Mouse (Mus musculus) neural tube, embryonic 13.5 days (tissue): Measurements from ENCODE around the gene Slc51b. TPM values are rescaled to one million over a fixed set of nuclear protein-coding genes. Genes with fewer than 3 reads are reported as not detected.

Experiments
- ATAC-seq: fragments of 200-750 bp; cut with Nextera tagmentation; 2 replicates; pipeline ENCODE4 v1.8.0; 2017; ENCODE audit warnings: low read depth, mild to moderate bottlenecking, moderate TSS enrichment, moderate library complexity
- H3K27ac ChIP-seq: fragments of 300-500 bp; sonication (generic); replicated peaks from 2 replicates; pipeline ENCODE4 v1.5.1; 2015; ENCODE audit warnings: moderate library complexity, mild to moderate bottlenecking, inconsistent platforms
- H3K27me3 ChIP-seq: fragments of 300-500 bp; sonication (generic); 2 replicates; pipeline ENCODE4 v1.6.1; 2015; ENCODE audit warnings: mild to moderate bottlenecking, inconsistent platforms
- H3K36me3 ChIP-seq: fragments of 300-500 bp; sonication (generic); 2 replicates; pipeline ENCODE4 v1.6.1; 2015; ENCODE audit warnings: mild to moderate bottlenecking, inconsistent platforms
- H3K4me1 ChIP-seq: fragments of 300-500 bp; sonication (generic); replicated peaks from 2 replicates; pipeline ENCODE4 v1.6.1; 2015; ENCODE audit warnings: inconsistent platforms
- H3K4me2 ChIP-seq: fragments of 300-500 bp; sonication (generic); 2 replicates; pipeline ENCODE4 v1.6.1; 2015; ENCODE audit warnings: inconsistent platforms, mild to moderate bottlenecking, moderate library complexity
- H3K4me3 ChIP-seq: fragments of 300-500 bp; sonication (generic); 2 replicates; pipeline ENCODE4 v1.5.1; 2015; ENCODE audit warnings: mild to moderate bottlenecking, inconsistent platforms
- H3K9ac ChIP-seq: fragments of 300-500 bp; sonication (generic); 2 replicates; pipeline ENCODE4 v1.6.1; 2015; ENCODE audit warnings: moderate library complexity, mild to moderate bottlenecking, inconsistent platforms
- H3K9me3 ChIP-seq: fragments of 300-500 bp; sonication (generic); 2 replicates; pipeline ENCODE4 v1.6.1; 2016; ENCODE audit warnings: inconsistent platforms
- WGBS: fragments of 180-500 bp; shearing (Covaris S2); methylation state at CpG from one replicate; pipeline ENCODE4 v1.1.7; 2015; 5-methylcytosine and 5-hydroxymethylcytosine counted together
- polyA plus RNA-seq: library from polyadenylated mRNA; unstranded; fragments of >200 nt; fragmentation: Nextera tagmentation; extraction: Ambion mirVana; gene quantifications from 2 replicates; pipeline ENCODE4 v1.2.1, GENCODE M21; 2015

Gene Slc51b
- polyA plus RNA-seq, 1 experiment from 2014 or later: not detected

DNA sequence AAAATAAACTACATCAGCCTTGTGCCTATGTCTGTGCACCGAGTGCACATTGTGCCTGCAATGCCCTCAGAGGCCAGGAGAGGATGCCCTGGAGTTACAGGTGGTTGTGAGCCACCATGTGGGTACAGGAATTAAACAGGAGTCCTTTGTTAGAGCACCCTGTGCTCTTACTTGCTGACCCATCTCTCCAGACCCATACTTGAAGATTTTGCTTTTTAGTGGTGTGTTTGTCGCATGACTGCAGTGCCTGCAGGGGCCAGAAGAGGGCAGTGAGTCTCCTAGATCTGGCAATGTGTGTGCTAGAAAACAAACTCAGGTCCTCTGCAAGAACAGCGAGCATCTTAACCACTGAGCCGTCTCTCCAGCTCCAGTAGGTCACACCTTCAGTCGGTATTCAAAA lies 11.4 kb upstream of the Slc51b start:
- no peak overlapping the region for H3K9ac ChIP-seq
- no peak overlapping the region for H3K4me3 ChIP-seq
- no peak overlapping the region for H3K4me2 ChIP-seq
- peaks cover 17% of the 10 kb centered on the region for H3K4me1 ChIP-seq
- no peak for ATAC-seq
- 63% methylated on average over 5 of the region's 5 CpGs for WGBS
- H3K36me3 ChIP-seq: peaks cover 3% of the 10 kb centered on the region
- H3K9me3 ChIP-seq: no peaks in the 10 kb centered on the region
- H3K27me3 ChIP-seq: no peaks in the 10 kb centered on the region
- H3K27ac ChIP-seq: no peak overlapping the region

DNA sequence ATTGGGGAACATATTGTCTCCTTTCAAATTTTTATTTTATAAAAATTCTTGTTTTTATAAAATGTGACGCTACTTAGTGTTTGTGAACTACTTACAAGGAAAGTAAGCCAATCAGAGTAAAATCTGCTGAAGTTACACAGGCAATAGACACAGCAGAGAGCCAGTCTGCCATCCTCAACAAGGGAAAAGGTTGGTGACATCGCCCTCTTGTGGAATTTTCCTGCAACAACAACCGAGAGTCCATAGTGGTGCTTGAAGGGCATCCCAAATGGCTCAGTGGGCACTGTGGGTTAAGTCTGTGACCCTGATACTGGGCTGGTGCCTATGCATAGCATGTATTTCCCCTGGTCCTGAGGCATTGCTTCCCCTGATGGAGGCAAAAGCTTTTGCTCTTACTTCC lies 9.5 kb upstream of the Slc51b start:
- Histone ChIP-seq H3K36me3 (no peaks in the 10 kb centered on the region), H3K9me3 (no peaks in the 10 kb centered on the region), H3K27me3 (no peaks in the 10 kb centered on the region), H3K27ac (no peak overlapping the region), H3K4me2 (no peak overlapping the region), H3K4me1 (peaks cover 11% of the 10 kb centered on the region), H3K4me3 (no peak overlapping the region), H3K9ac (no peak overlapping the region)
- no peak for ATAC-seq
- 4% methylated on average over 3 of the region's 3 CpGs for WGBS

DNA sequence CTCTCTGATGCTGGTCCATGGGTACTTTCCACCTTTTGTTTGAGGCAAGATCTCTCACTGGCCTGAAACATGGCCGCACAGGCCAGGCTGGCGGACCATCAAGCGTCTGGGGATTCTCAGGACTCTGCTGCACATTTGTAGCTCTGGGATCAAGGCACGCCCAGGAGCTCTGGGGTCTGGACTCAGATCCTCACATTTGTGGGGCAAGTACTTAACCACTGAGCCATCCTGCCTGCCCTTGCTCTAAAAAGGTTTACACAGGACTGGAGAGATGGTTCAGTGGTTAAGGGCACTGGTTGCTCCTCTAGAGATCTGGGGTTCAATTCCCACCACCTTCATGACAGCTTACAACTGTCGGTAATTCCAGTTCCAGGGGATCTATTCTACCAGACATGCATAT lies 8.2 kb upstream of the Slc51b start:
- no peaks in the 10 kb centered on the region for H3K4me1 ChIP-seq
- no peaks in the 10 kb centered on the region for H3K36me3 ChIP-seq
- ATAC-seq: no peak
- 90% methylated on average over 5 of the region's 5 CpGs for WGBS
- H3K9ac ChIP-seq: no peak overlapping the region
- no peaks in the 10 kb centered on the region for H3K27me3 ChIP-seq
- no peaks in the 10 kb centered on the region for H3K9me3 ChIP-seq
- H3K4me3 ChIP-seq: no peak overlapping the region
- H3K4me2 ChIP-seq: no peak overlapping the region
- H3K27ac ChIP-seq: no peak overlapping the region

DNA sequence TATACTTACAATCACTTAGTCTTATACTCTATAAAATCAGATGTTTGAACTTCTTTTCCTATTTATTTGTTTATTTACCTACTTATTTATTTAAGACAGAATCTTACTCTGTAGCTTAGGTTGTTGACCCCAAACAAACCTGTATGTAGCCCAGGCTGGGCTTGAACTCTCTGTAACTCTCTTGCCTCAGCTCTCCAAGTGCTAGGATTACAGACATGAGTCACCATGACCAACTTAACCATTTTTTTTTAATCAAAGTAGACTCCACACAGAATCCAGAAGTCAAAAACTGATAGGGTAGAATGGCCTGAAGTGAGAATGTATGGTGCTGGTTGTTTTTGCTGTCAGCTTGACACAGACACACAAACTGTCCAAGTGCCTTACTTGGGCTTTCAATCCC lies 7.6 kb upstream of the Slc51b start:
- H3K27me3 ChIP-seq: no peaks in the 10 kb centered on the region
- no peaks in the 10 kb centered on the region for H3K4me1 ChIP-seq
- H3K4me2 ChIP-seq: no peak overlapping the region
- H3K36me3 ChIP-seq: no peaks in the 10 kb centered on the region
- H3K9ac ChIP-seq: no peak overlapping the region
- ATAC-seq: no peak
- H3K9me3 ChIP-seq: no peaks in the 10 kb centered on the region
- H3K4me3 ChIP-seq: no peak overlapping the region
- no peak overlapping the region for H3K27ac ChIP-seq

DNA sequence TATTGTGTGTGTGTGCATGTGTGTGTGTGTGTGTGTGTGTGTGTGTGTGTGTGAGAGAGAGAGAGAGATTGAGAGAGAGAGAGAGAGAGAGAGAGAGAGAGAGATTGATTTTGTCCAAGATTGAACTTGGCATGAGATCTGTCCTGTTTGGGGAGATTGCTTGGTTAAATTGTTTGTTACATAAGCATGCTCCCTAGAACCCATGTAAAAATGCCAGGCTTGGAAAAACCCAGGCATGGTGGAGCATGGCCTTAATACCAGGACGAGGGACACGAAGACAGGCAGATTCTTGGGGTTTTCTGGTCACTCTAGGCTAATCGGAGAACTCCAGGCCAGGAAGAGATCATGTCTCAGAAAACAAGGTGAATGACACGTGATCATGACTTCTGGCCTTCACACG lies 5.2 kb upstream of the Slc51b start:
- no peak overlapping the region for H3K9ac ChIP-seq
- H3K9me3 ChIP-seq: no peaks in the 10 kb centered on the region
- no peaks in the 10 kb centered on the region for H3K36me3 ChIP-seq
- 91% methylated on average over 5 of the region's 5 CpGs for WGBS
- H3K27ac ChIP-seq: no peak overlapping the region
- no peak for ATAC-seq
- H3K27me3 ChIP-seq: no peaks in the 10 kb centered on the region
- H3K4me3 ChIP-seq: no peak overlapping the region
- H3K4me2 ChIP-seq: no peak overlapping the region
- H3K4me1 ChIP-seq: no peaks in the 10 kb centered on the region

DNA sequence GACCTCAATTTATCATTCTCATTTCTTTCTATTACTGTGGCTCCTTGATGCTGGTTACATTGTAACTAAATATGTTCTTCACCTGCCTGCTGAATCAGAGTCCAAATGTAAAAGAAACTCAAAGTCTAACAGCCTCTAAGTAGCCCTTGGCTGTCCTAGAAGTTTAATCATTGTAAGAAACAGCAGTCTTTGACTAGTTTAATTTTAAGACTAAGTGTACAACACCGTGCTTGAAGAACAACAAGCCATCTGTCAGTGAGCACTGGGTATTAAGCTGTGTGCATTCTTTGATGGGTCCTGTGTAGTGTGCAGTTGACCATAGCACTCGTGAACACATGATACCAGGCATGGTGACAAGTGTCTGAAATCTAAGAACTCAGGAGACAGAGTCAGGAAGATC lies 4.8 kb upstream of the Slc51b start:
- Histone ChIP-seq H3K27ac (no peak overlapping the region), H3K4me3 (no peak overlapping the region), H3K4me1 (no peaks in the 10 kb centered on the region), H3K9ac (no peak overlapping the region), H3K4me2 (no peak overlapping the region), H3K27me3 (no peaks in the 10 kb centered on the region), H3K9me3 (no peaks in the 10 kb centered on the region), H3K36me3 (no peaks in the 10 kb centered on the region)
- ATAC-seq: no peak
- 75% methylated on average over 2 of the region's 2 CpGs for WGBS

DNA sequence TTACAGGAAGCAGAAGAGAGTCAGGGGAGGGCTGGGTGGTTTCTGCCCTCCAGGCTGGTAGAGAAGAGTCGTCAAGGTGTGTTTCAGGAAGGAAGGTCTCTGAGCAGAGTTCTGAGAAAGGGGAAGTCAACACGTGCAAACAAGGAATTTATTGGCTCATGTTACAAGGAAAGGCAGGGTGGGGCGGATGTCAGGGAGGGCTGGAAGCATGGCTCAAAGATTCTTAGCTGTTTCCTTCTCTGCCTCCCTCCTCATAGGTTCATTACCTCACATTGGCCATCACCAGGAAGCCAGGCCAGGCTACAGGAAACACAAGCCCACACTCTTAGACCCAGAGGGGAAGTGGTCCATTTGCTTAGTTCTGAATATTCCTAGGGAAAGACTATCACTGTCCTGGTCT lies 1.6 kb upstream of the Slc51b start:
- Histone ChIP-seq H3K4me1 (no peaks in the 10 kb centered on the region), H3K4me3 (no peak overlapping the region), H3K27ac (no peak overlapping the region), H3K9me3 (no peaks in the 10 kb centered on the region), H3K36me3 (no peaks in the 10 kb centered on the region), H3K9ac (no peak overlapping the region), H3K4me2 (no peak overlapping the region), H3K27me3 (no peaks in the 10 kb centered on the region)
- ATAC-seq: no peak
- WGBS: 38% methylated on average over 3 of the region's 3 CpGs

DNA sequence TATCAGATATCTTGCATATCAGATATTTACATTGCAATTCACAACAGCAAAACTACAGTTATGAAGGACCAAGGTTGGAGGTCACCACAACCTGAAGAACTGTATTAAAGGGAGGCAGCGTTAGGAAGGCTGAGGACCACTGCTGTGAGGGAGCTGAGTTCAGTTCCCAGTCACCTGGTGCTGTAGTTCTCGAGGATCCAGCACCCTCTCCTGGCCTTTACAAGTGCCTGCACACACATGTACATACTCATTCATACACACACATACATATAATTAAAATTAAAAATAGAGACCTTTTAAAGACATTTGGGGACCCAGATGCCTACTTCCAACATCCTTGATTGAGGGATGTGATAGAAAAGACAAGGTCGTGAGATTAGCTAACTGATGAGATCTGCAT lies 3.1 kb downstream of the Slc51b start:
- ATAC-seq: no peak
- no peak overlapping the region for H3K4me3 ChIP-seq
- H3K9me3 ChIP-seq: no peaks in the 10 kb centered on the region
- no peak overlapping the region for H3K9ac ChIP-seq
- no peaks in the 10 kb centered on the region for H3K4me1 ChIP-seq
- 77% methylated on average over 3 of the region's 3 CpGs for WGBS
- no peak overlapping the region for H3K4me2 ChIP-seq
- no peaks in the 10 kb centered on the region for H3K27me3 ChIP-seq
- H3K36me3 ChIP-seq: no peaks in the 10 kb centered on the region
- no peak overlapping the region for H3K27ac ChIP-seq

DNA sequence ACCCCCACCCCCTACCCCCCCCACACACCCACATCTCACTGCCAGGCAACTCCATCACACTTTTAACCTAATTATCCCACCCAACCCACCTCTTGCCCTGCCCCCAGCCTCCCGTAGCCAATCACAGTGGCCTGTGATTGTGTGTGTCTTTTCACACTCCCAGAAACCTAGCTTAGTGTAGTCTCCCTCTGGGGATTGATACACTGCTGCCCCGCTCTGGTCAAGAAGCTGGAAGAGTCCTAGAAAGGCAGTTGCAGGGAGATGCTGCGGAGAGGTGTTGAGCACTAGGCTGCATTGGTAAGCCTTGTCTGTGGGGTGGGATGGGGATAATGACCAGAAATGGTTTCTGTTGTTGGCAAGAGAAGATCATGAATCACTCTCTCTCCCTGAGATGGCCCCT lies 5.0 kb downstream of the Slc51b start:
- H3K27me3 ChIP-seq: no peaks in the 10 kb centered on the region
- no peak overlapping the region for H3K9ac ChIP-seq
- WGBS: 45% methylated on average over 3 of the region's 3 CpGs
- no peaks in the 10 kb centered on the region for H3K9me3 ChIP-seq
- no peak overlapping the region for H3K27ac ChIP-seq
- H3K36me3 ChIP-seq: no peaks in the 10 kb centered on the region
- H3K4me3 ChIP-seq: no peak overlapping the region
- no peak for ATAC-seq
- H3K4me1 ChIP-seq: no peaks in the 10 kb centered on the region
- no peak overlapping the region for H3K4me2 ChIP-seq

DNA sequence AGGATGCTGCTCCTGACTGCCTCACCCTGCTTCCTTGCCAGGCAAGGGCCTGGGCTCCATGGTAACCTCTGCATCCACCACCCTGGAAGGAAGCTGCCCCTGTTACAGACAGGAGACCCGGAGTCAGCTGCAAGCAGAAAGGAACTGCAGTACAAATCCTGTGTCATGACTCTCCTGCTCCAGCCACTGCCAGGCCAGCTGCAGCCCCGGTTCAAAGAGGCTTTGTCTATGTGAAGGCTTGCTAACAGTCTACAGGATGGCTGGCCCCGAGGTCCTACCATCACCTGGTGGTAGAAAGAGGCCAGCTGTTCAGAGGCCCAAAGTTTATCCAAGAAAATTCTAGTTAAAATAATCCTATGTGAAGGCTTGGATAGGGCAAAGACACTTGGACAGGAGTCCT lies 11.4 kb downstream of the Slc51b start:
- H3K27ac ChIP-seq: no peak overlapping the region
- H3K4me2 ChIP-seq: no peak overlapping the region
- H3K36me3 ChIP-seq: no peaks in the 10 kb centered on the region
- H3K4me3 ChIP-seq: no peak overlapping the region
- H3K9ac ChIP-seq: no peak overlapping the region
- H3K27me3 ChIP-seq: no peaks in the 10 kb centered on the region
- no peaks in the 10 kb centered on the region for H3K4me1 ChIP-seq
- WGBS: 83% methylated on average over 3 of the region's 3 CpGs
- no peaks in the 10 kb centered on the region for H3K9me3 ChIP-seq
- ATAC-seq: no peak

DNA sequence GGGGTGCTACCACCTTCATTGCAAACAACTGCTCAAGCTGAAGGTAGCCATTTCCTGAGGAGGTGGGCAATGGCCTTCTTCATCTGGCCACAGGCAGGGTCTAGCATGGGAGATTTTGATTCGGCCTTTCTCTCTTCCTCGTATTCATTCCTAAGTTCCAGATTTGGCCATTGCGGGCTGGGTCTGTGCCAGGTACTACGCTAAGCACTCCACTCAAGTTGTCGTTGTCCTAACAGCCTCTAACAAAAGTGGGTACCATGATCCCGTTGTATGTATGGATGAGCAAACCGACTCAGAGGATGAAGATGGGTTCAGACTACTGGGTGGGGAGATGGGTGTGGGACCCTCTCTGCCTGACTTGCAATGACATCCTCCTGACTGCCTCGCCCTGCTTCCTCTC lies 12.4 kb downstream of the Slc51b start:
- no peak overlapping the region for H3K27ac ChIP-seq
- H3K4me1 ChIP-seq: no peaks in the 10 kb centered on the region
- no peaks in the 10 kb centered on the region for H3K36me3 ChIP-seq
- no peak overlapping the region for H3K4me3 ChIP-seq
- no peaks in the 10 kb centered on the region for H3K9me3 ChIP-seq
- ATAC-seq: no peak
- no peak overlapping the region for H3K9ac ChIP-seq
- WGBS: 92% methylated on average over 8 of the region's 8 CpGs
- no peak overlapping the region for H3K4me2 ChIP-seq
- H3K27me3 ChIP-seq: no peaks in the 10 kb centered on the region

DNA sequence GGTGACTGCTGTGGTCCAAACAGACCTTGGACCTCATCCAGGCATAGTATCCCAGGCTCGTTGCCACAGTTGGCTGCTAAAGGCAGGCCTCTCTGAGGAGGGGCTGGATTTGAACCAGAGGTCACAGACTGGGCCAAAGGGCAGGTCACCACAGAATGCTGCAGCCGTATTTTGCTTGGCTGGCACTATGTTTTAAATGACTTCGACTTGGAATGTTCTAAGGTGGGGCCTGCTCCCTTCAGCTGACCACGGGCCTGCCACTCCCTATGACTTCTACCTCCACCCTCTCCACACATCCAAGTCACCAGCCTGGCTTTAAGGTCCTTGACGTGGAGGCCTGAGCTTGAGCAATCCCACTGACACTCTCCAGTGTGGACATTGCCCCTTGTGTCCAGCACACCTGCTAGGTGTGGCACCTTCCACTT lies 13.9 kb downstream of the Slc51b start:
- Histone ChIP-seq H3K9ac (no peak overlapping the region), H3K4me2 (no peak overlapping the region), H3K4me1 (no peaks in the 10 kb centered on the region), H3K9me3 (no peaks in the 10 kb centered on the region), H3K27ac (no peak overlapping the region), H3K4me3 (no peak overlapping the region), H3K27me3 (no peaks in the 10 kb centered on the region), H3K36me3 (no peaks in the 10 kb centered on the region)
- no peak for ATAC-seq
- 63% methylated on average over 5 of the region's 5 CpGs for WGBS

DNA sequence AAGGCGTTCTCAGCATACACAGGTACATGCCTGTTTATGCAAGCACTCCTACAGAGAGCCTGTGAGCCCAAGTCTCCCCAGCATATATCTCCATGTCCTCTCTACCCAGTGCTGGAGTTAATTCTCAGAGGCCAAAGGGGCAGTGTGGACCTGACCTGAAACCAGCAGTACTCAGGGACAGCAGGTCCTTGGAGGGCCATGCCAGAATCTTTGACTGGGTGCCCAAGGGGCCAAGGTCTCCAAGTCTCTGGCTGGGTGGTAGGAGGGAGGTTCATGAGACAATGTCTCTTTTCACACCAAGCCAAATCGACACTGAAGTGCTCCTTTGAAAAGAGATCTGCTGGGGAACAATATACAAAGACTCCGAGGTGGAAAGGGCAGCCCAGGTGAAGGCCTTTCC lies 14.9 kb downstream of the Slc51b start:
- ATAC-seq: no peak
- 76% methylated on average over 3 of the region's 3 CpGs for WGBS
- H3K4me3 ChIP-seq: no peak overlapping the region
- H3K4me2 ChIP-seq: no peak overlapping the region
- no peak overlapping the region for H3K27ac ChIP-seq
- no peaks in the 10 kb centered on the region for H3K36me3 ChIP-seq
- H3K9ac ChIP-seq: no peak overlapping the region
- H3K27me3 ChIP-seq: no peaks in the 10 kb centered on the region
- H3K4me1 ChIP-seq: no peaks in the 10 kb centered on the region
- no peaks in the 10 kb centered on the region for H3K9me3 ChIP-seq

DNA sequence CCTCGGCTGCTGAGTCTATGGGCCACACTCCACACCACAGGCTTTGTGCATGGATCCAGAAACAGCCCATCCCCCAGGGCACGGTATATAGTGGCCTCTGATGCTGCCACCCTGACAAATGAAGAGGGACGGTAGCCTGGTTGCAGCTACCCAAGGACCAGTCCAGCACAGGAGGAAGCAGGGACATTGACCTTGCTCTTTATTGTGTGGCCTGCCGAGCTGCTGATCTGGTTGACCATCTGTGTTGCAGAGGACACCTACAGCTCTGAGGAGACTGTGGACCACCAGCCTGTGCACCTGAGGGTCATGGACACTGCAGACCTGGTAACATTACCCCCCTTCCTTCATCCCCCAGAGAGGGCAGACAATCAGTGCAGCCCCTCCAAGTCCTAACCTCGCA lies 15.4 kb downstream of the Slc51b start:
- Histone ChIP-seq H3K4me3 (no peak overlapping the region), H3K4me2 (no peak overlapping the region), H3K36me3 (no peaks in the 10 kb centered on the region), H3K27me3 (no peaks in the 10 kb centered on the region), H3K9ac (no peak overlapping the region), H3K27ac (no peak overlapping the region), H3K9me3 (no peaks in the 10 kb centered on the region), H3K4me1 (no peaks in the 10 kb centered on the region)
- no peak for ATAC-seq
- WGBS: 78% methylated on average over 5 of the region's 5 CpGs
